Mouse (Mus musculus) cerebral cortex, adult 2 months (tissue): ENCODE results near the gene Myo1e.

Experiments used
- WGBS: fragments of 180-500 bp; shearing (Covaris S2); methylation state at CpG from one replicate; pipeline ENCODE4 v1.1.7; 2018; 5-methylcytosine and 5-hydroxymethylcytosine counted together

Myo1e gene

DNA sequence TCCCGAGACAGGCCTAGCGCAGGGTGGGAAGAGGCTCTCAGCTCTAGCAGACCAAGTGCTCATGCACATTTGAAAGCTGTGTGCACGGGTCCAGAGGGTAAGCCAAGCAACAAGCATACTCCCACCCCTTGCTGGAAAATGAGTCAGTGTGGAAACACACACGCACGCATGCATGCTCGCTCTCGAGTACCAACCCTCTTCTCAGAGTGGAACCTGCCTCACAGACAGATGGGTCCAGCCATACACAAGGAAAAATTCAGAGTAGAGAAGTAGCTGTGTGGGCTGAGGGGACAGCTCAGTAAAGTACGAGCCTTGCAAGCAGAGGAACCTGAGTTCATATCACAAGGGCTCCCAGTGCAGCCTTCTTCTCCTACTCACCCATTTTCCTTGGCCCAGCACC lies 202.6 kb downstream of the Myo1e start:
- WGBS, result 69% methylated on average over 8 of the region's 8 CpGs

DNA sequence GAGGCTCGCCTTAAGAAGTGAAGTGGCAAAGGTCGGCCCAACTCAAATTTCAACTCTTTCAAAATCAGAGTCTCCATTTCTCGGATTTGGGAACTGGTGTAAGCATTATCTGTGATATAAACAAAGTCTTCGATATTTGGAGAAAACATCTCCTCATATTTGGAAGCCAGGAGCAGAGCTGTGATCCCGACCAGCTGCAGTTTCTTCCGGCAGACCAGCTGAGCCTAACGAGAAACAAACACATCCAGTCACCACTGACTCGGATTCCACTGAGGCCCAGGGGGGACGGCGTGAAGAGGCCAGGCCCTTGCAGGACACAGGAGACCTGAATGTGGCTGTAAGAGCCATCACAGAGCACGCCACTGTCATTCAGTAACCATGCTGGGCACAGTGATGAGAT lies 203.5 kb downstream of the Myo1e start:
- WGBS, result 85% methylated on average over 11 of the region's 11 CpGs

DNA sequence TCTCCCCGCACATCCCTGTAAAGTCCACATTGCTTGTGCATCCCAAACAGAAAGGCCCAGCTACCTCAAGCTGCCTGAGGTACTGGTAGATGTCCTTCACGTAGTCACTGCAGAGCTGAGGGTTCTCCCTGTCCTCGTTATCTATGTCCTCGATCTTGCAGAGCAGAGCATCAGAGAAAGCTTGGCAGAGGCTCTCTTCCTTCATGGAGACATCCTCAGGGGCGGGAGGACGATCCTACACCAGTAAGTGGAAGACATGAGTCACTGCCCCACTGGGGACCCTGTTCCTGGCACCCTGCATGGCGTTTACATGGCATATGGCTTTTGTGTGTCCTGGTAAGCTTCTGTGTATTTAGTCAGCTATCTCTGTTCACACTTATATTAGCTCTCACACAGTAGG lies 205.9 kb downstream of the Myo1e start:
- WGBS, result 87% methylated on average over 7 of the region's 7 CpGs

DNA sequence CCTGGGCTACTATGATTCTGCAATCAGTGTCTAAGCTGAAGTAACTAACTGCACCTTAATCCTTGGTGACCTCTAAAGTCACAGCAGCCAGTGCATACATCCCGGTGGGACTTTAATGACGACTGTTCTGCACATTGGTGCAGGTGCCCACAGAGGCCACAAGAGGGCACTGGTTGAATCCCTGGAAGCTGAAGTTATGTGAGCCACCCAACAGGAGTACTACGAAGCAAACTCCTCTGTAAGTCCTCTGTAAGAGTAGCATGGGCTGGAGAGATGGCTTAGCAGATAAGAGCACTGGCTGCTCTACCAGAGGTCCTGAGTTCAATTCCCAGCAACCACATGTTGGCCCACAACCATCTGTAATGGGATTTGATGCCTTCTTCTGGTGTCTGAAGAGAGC lies 209.3 kb downstream of the Myo1e start:
- 76% methylated on average over 3 of the region's 3 CpGs for WGBS

DNA sequence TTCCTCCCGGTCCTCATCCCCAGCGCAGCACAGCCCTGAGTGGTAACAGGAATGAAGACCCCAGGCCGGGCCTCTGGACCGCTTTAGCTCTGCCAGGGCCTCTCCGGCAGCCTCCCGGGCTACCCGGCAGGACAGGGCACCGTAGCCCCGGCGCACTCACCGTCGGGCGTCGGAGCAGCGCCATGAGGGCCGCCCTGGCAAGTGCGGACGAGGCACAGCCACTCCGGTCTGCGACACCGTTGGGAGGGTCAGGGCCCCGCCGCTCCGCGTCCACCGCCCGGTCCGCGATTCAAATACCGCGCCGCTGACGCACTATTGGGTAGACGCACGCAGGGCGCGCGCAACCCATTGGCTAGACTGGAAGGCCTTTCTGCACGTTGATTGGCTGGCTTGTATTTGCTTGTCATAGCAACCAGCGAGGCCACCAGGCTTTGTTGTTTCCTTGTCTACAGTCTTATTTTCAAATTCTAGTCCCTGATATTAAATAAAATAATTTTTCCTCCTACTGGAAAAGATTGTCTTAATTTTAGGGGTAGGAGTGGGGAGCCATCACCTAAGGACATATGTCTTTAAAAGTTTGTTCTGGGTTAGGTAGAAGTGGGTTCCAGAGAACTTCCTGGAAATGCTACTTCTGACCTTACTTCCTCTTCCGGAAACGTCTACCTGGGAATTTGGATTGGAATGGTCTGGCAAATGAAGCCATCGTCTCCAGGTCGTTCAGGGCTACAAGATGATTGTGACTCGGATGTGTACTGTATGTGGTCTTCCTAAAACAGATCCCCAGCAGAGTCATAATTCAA lies 214.3 kb downstream of the Myo1e start, which contains the start of gene Ccnb2:
Gene Ccnb2 (minus strand): TSS at position 291 of the 800 bp plus-strand sequence.
- 3% methylated on average over 45 of the region's 45 CpGs for WGBS

DNA sequence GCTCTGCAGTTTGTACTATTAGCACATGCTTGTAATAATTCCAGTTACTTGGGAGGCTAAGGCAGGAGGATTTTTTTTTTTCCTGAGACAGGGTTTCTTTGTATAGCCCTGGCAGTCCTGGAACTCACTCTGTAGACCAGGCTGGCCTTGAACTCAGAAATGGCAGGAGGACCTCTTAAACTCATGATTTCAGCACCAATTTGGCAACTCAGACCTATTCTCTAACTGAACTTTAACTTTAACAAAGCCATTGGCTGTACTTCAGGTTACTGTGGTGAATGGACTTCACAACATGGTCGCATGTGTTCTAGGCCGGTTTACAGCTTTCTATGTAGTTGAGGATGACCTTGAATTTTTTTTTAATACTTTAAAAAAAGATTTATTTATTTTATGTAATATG lies 215.5 kb downstream of the Myo1e start:
- WGBS, result 95% methylated on average over 2 of the region's 2 CpGs

DNA sequence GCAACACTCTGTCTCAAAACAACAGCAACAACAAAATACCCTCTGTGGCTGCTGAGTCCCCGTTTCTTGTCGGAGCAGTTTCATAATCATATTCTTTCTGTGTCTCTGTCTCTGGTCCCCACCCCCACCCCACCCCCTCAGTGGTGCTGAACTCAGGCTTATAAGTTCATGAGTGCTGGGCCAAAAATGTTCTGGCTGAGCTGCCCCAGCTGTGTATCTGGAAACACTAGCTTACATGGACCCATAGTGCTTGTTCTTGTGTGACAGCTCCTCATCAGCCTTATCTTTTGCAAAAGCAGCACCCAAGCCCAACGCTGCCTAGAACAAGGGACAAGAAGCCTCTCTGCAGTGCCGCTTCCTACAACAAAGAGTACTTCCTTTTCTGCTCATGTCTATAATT lies 232.8 kb downstream of the Myo1e start:
- 71% methylated on average over 4 of the region's 4 CpGs for WGBS

DNA sequence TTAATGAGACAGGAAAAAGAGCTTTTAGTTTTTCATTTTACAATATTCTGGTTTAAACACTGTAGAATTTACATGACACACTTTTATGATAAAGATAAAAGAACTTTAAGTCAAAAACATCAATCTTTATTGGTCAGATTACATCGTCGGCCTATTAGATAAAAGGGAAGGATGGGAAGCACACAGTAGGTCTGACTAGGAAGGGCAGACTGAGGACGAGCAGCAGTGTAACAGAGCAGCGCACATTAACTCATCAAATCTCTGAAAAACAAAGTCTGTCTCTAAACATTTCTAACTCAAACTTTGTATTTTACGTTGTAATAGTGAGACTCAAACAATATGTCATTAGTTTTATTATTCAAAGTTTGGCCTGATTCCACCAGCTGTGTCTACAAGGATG lies 241.9 kb downstream of the Myo1e start:
- 92% methylated on average over 5 of the region's 5 CpGs for WGBS
